Mouse (Mus musculus) embryo, embryonic 10.5 days (tissue): ENCODE measurements around the gene Afap1l2.

Source experiments
- DNase-seq: peaks from one replicate; pipeline ENCODE4 v3.0.0-alpha.2; 2015; ENCODE audit warnings: low spot score

Afap1l2 gene

DNA sequence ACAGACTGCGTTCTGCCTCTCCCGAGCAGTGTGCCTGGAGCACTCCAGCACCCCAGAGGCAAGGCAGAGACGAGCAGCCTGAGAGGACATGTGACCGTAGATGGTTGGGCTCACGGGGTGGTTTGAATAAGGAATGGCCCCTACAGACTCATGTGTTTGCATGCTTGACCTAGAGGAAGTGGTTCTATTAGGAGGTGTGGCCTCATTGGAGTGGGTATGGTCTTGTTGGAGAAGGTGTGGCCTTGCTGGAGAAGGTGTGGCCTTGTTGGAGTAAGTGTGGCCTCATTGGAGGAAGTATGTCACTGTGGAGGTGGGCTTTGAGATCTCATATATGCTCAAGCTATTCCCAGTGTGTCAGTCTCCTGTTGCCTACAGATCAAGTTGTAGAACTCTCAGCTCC lies 70.1 kb downstream of the Afap1l2 start:
- no peak for DNase-seq

GRCm38 (mm10) chr19:56936253-56936652 lies 71.8 kb downstream of the Afap1l2 start:
- DNase-seq: no peak

GRCm38 (mm10) chr19:56935777-56936176 lies 72.3 kb downstream of the Afap1l2 start:
- no peak for DNase-seq

GRCm38 (mm10) chr19:56935111-56935510 lies 72.9 kb downstream of the Afap1l2 start:
- DNase-seq: no peak

DNA sequence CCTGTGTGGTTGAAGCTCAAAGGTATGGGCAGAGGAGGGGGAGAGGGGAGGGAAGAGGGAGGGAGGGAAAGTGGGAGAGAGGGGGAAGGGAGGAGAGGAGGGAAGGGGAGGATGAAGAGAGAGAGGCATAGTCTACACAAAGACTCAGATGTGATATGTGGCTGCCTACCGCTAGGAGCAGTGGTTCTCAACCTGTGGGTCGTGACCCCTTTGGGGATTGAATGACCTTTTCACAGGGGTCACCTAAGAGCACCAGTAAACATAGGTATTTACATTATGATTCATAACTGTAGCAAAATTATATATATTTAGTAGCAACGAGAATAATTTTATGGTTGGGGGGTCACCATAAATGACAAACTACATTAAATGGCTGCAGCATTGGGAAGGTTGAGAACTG lies 74.2 kb downstream of the Afap1l2 start:
- DNase-seq: no peak

- DNase-seq: no peak
Observed at GRCm38 (mm10) chr19:56930029-56930428, 78.0 kb downstream of the Afap1l2 start.

DNA sequence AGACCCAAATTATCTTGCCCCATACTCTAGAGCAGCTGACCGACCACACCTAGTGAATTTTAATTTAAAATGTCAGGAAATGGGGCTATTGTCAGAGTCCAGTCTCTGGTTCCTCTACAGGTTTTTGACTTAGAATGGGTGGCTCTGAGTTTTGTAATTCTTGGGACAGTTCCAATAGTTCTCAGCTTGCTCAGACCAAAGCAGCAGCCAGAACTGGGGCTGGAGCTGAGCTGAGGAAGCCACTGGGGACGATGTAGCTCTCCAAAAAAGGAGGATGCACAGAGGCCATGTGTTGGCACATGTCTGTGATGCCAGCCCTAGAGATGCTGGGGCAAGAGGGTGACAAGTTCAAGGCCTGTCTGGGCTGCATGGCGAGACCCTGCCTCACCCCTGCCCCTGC lies 78.6 kb downstream of the Afap1l2 start:
- DNase-seq: no peak

DNA sequence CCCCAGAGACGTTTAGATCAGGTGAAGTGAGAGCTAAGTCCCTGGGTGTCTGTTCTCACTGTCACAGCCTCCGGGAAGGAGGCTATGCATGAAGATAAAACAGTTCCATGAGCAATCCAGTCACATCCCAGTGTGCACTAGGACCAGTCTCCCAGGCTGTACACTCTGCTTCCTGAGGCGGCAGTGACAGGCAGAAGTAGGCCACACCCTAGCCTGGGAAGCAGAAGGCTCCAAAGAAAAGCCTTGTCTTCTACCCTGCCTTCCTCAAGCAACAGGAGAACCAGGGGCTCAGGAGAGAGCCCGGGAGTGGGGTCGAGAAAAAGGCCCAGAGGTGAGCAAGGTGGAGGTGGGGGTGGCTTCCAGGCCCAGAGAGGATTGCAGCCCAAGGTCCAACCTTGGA lies 86.3 kb downstream of the Afap1l2 start:
- no peak for DNase-seq

GRCm38 (mm10) chr19:56920232-56920631 lies 87.8 kb downstream of the Afap1l2 start:
- no peak for DNase-seq

DNA sequence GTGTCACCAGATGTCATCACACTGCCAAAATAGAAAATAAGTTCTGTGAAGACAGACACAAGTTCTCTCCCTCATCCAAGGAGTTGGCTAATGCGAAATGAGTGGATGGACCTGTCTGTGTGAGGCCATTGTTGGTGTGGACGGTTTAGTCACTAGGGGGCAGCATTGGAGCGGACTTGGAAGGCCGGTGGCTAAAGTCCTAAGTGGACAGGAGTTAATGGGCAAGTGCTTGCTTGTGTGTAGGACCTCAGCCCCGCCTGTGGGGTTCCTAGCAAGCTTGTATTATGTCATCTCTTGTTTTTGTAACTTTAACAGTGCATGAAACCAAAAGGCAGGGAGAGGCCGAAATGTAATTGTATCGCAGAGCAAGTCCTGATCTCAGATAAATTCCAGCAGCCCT lies 88.4 kb downstream of the Afap1l2 start:
- DNase-seq: peak; percentile 96

GRCm38 (mm10) chr19:56915084-56915483 lies 92.9 kb downstream of the Afap1l2 start:
- no peak for DNase-seq

GRCm38 (mm10) chr19:56914658-56915057 lies 93.4 kb downstream of the Afap1l2 start:
- no peak for DNase-seq

GRCm38 (mm10) chr19:56913761-56914160 lies 94.3 kb downstream of the Afap1l2 start:
- DNase-seq: no peak

GRCm38 (mm10) chr19:56910561-56910960 lies 97.5 kb downstream of the Afap1l2 start:
- DNase-seq: no peak

- DNase-seq: peak; percentile 83
Observed at GRCm38 (mm10) chr19:56908472-56909270, 99.4 kb downstream of the Afap1l2 start.

DNA sequence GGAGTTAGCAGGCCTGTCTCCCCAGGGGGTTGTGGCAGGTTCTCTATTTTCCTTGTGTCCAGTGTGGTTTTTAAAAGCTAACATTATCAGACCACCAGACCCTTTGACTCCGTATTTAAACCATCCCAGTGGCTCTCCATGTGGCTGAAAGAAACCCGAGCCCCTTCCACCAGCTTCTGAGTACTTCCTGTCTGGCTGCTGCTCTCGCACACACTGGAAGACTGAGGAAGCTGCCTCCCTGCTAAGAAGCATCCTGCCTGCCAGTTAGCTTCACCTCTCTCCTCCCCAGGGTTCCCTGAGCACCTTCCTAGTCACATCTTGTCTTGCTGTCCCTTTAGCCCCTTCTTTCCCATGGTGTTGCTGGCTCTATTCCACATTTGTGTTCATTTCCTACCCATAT lies 100.2 kb downstream of the Afap1l2 start:
- no peak for DNase-seq

- DNase-seq: no peak
Observed at GRCm38 (mm10) chr19:56905395-56905794, 102.6 kb downstream of the Afap1l2 start.

- DNase-seq: no peak
Observed at GRCm38 (mm10) chr19:56904095-56904494, 103.9 kb downstream of the Afap1l2 start.

DNA sequence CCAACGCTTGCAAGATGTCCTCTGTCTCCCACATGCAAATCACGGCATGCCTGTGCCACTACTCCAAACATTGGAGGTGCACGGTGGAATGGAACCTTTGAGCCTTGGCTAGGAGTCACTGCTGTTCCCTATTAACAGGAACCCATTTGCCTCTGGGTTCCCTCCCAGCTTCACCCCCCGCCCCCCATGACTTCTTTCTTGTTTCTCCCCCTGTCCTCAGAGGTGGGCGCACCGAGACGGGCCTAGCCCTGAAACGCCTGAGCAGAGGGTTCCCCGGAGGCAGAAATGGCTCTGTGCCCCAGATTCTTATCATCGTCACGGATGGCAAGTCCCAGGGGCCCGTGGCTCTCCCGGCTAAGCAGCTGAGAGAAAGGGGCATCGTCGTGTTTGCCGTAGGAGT lies 110.4 kb downstream of the Afap1l2 start:
- DNase-seq: no peak

DNA sequence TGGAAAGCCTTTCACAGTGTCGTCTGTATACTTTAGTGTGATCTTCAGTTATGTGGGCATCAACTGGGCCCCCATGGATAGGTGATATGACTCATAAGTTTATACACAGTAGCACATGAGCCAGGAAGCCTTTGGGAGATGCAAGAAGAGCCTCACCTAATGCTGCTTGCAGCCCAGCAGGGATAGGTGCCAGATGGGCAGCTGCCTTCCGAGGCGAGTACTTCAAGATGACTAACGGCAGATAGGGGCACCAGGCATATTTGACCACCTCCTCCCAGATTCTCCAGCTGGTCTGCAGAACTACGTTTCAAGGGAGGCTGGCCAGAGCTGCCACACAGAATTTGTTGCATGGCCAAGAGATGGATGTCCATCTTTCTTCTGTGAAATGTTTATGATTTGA lies 114.7 kb downstream of the Afap1l2 start:
- no peak for DNase-seq

- DNase-seq: no peak
Observed at GRCm38 (mm10) chr19:56892586-56892985, 115.4 kb downstream of the Afap1l2 start.

DNA sequence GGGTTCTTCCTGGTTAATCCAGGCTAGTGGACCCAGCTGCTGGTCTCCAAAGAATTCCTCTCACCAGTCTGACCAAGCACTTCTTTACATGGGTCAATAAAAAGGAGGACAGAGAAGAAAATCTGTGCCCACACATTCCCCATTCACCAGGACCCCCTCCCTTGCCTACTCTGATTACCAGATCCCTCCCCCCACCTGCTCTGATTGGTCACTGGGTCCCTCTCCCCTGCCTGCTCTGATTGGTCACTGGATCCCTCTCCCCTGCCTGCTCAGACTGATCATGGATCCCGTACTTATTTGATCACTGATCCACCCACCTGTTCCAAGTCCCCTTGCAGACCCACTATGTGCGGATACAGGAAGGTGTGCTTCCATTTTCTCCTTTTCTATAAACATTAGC lies 116.6 kb downstream of the Afap1l2 start:
- DNase-seq: peak; percentile 68

DNA sequence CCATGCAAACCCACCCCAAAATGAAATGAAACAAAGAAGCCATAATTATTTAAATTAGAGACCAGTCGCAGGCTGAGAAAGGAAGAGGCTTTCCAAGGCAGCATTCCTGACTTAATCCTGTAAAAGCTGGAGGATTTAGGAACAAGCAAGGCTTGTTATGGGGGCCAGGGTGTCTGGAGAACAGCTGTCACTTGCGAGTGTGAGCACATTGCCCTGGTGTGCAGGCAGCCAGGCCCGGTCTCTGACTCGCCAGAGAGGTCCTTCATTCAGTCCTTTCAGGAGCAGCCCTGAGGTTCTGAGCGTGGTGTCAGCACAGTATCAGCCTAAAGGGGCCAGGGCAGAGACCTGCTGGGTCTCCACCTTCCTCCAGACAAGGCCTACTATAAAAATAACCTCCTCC lies 119.4 kb downstream of the Afap1l2 start:
- no peak for DNase-seq

DNA sequence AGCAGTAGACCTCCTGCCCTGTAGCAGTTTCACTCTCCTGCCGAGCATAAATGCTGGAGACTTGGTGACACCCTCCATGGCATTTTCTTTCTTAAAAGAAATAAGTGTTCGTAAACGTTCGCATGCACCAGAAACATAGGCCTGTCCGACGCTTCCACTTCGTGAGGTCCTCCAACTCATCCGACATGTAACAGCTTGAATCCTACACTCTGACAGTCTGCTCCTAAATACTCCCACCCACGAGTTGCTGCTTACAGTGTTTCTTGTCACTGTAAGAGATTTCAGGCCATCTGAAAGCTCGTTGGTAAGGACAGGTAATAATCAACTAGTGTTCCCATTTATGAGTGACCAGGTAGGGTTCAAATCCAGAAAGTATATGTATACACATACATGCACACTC lies 120.1 kb downstream of the Afap1l2 start:
- no peak for DNase-seq
